Comparison of ENCODE assay signal across 9 mouse cellular contexts in genomic region chr5:109551041-109551765, GRCm38 (mm10). TPM values are rescaled to one million over a fixed set of nuclear protein-coding genes. Genes with fewer than 3 reads are reported as not detected.
DNase-seq lines count a peak whose midpoint lies in the region; ATAC-seq and TF ChIP-seq lines count a peak whose summit lies in the region.
"Had no signal": no experiment of that assay in that cellular context is flagged by ENCODE, and none has a peak within 500 bp of the region (broad histone marks: within the 10 kb centered on the region; RNA-seq: fewer than 3 reads in every experiment).

No protein-coding gene starts in this region.

- H3K9me3 ChIP-seq in forebrain, embryonic 14.5 days (replicated peaks; ENCODE audit: control insufficient read depth, low read length) = peaks cover 49% of the 10 kb centered on the region
- peaks cover 17% of the 10 kb centered on the region for H3K9me3 ChIP-seq in forebrain, postnatal 0 days (ENCODE audit: low read length)
- peaks cover 44% of the 10 kb centered on the region for H3K9me3 ChIP-seq in midbrain, embryonic 16.5 days (replicated peaks; ENCODE audit: control insufficient read depth, low read length, poor library complexity, severe bottlenecking)

- no peak overlapping the region for H3K27ac ChIP-seq in forebrain, embryonic 14.5 days (ENCODE audit: low read depth, low read length)
- H3K27ac ChIP-seq in forebrain, postnatal 0 days (ENCODE audit: low read depth, low read length) = no peak overlapping the region
- no peak overlapping the region for H3K27ac ChIP-seq in midbrain, embryonic 16.5 days (ENCODE audit: low read length)
- H3K27ac ChIP-seq: hindbrain, postnatal 0 days had no signal

- H3K27me3 ChIP-seq in forebrain, embryonic 14.5 days (replicated peaks; ENCODE audit: control insufficient read depth, insufficient read depth, low read length) = no peaks in the 10 kb centered on the region
- H3K27me3 ChIP-seq in forebrain, postnatal 0 days (ENCODE audit: insufficient read depth, low read length) = no peaks in the 10 kb centered on the region
- no peaks in the 10 kb centered on the region for H3K27me3 ChIP-seq in midbrain, embryonic 16.5 days (ENCODE audit: control insufficient read depth, insufficient read depth, low read depth, low read length)

- H3K4me1 ChIP-seq in forebrain, embryonic 14.5 days (ENCODE audit: control insufficient read depth, insufficient read depth, low read length) = no peaks in the 10 kb centered on the region
- H3K4me1 ChIP-seq in forebrain, postnatal 0 days (ENCODE audit: insufficient read depth) = no peaks in the 10 kb centered on the region
- H3K4me1 ChIP-seq in midbrain, embryonic 16.5 days (ENCODE audit: control insufficient read depth, insufficient read depth, low read length) = no peaks in the 10 kb centered on the region

- no peak overlapping the region for H3K9ac ChIP-seq in forebrain, embryonic 14.5 days (ENCODE audit: low read length)
- H3K9ac ChIP-seq in forebrain, postnatal 0 days = no peak overlapping the region
- no peak overlapping the region for H3K9ac ChIP-seq in midbrain, embryonic 16.5 days (ENCODE audit: low read depth, low read length)

- 93% methylated on average over 25 of the region's 25 CpGs for WGBS in forebrain, embryonic 14.5 days
- WGBS in forebrain, postnatal 0 days = 96% methylated on average over 25 of the region's 25 CpGs
- WGBS in midbrain, embryonic 16.5 days = 95% methylated on average over 25 of the region's 25 CpGs

- ATAC-seq in forebrain, embryonic 14.5 days = no peak
- no peak for ATAC-seq in forebrain, postnatal 0 days
- no peak for ATAC-seq in megakaryocyte-erythroid progenitor cell, adult 5-6 weeks (replicated peaks; ENCODE audit: low FRiP score, low TSS enrichment, poor library complexity, severe bottlenecking)
- ATAC-seq in midbrain, embryonic 16.5 days = no peak
- ATAC-seq: hindbrain, postnatal 0 days had no signal

- DNase-seq in forebrain, embryonic 14.5 days (ENCODE audit: low spot score) = peak; percentile 7
- no peak for DNase-seq in forebrain, postnatal 0 days
- peak; percentile 38 to 47 for DNase-seq in right cerebral cortex, postnatal 10 days (ENCODE audit: low spot score in 2 of 2)
- no peak for DNase-seq in right cerebral cortex, postnatal 25 days
- peak; percentile 47 for DNase-seq in cerebellum, adult 9-10 months
- DNase-seq in thymus, postnatal 14 days = peak; percentile 14

- no peak overlapping the region for H3K4me3 ChIP-seq in forebrain, embryonic 14.5 days (ENCODE audit: low read depth, low read length)
- no peak overlapping the region for H3K4me3 ChIP-seq in forebrain, postnatal 0 days (ENCODE audit: low read depth, low read length)
- H3K4me3 ChIP-seq in midbrain, embryonic 16.5 days (ENCODE audit: low read depth, low read length) = no peak overlapping the region

- no peaks in the 10 kb centered on the region for H3K36me3 ChIP-seq in forebrain, embryonic 14.5 days (ENCODE audit: control insufficient read depth, insufficient read depth, low read length)
- H3K36me3 ChIP-seq in forebrain, postnatal 0 days (ENCODE audit: insufficient read depth) = no peaks in the 10 kb centered on the region; the same call in 1 of the 2 replicates
- H3K36me3 ChIP-seq in midbrain, embryonic 16.5 days (ENCODE audit: control insufficient read depth, insufficient read depth, low read length) = peaks cover 21% of the 10 kb centered on the region

- H3K4me2 ChIP-seq in forebrain, embryonic 14.5 days (ENCODE audit: low read length) = no peak overlapping the region
- no peak overlapping the region for H3K4me2 ChIP-seq in forebrain, postnatal 0 days (ENCODE audit: low read depth)
- no peak overlapping the region for H3K4me2 ChIP-seq in midbrain, embryonic 16.5 days (ENCODE audit: low read length)

- no peak for TF ChIP-seq CTCF in forebrain, postnatal 0 days (IDR thresholded peaks at IDR 0.05; ENCODE audit: low read depth)

RNA-seq across cellular contexts. Expression of gene Crlf2, which starts 7.6 kb away (rescaled TPM):
- polyA plus RNA-seq in forebrain, embryonic 14.5 days (2014; fragmentation: Nextera tagmentation; extraction: Ambion mirVana) = 6.0 and 6.8 TPM in 2 replicates
- 19.5 and 19.9 TPM in 2 replicates for total RNA-seq in forebrain, postnatal 0 days (2014; rRNA removed)
- 23.8 and 25.1 TPM in 2 replicates for polyA plus RNA-seq in forebrain, postnatal 0 days (2015; fragmentation: Nextera tagmentation; extraction: Ambion mirVana)
- 2.8 and 3.3 TPM in 2 replicates for total RNA-seq in megakaryocyte-erythroid progenitor cell, adult 5-6 weeks (2014; fragmentation: Nextera tagmentation)
- total RNA-seq in megakaryocyte-erythroid progenitor cell, adult 5-6 weeks (2017) = 7.7 and 13.2 TPM in 2 replicates
- polyA plus RNA-seq in midbrain, embryonic 16.5 days (2015; fragmentation: Nextera tagmentation; extraction: Ambion mirVana) = 13.7 and 18.1 TPM in 2 replicates

Comparison
In these comparisons a context has a peak if more than half of its experiments do, and no peak if none do; other contexts are left out.
1. DNase-seq: peak in forebrain, embryonic 14.5 days (single experiment), right cerebral cortex, postnatal 10 days (2 of 2), cerebellum, adult 9-10 months (single experiment) and thymus, postnatal 14 days (single experiment); none in forebrain, postnatal 0 days (single experiment) and right cerebral cortex, postnatal 25 days (single experiment).